Mouse (Mus musculus) spleen, adult 2 months (tissue): Measurements from ENCODE around the gene Tex14.
"Not testable (repeated sequence)": the region's sequence is repeated elsewhere in the genome, so short reads cannot be mapped to it uniquely, and the experiment has no call there.

Source experiments
- CTCF ChIP-seq: fragments of 200-500 bp; IDR thresholded peaks from 2 replicates; pipeline ENCODE4 v1.5.1; 2011; ENCODE audit warnings: mild to moderate bottlenecking, inconsistent platforms; ENCODE audit not compliant: insufficient read depth, insufficient read length, insufficient replicate concordance; ENCODE audit errors: extremely low read depth
- POLR2A ChIP-seq: fragments of 200-500 bp; IDR thresholded peaks from 2 replicates; pipeline ENCODE4 v1.6.1; 2011; ENCODE audit warnings: low read depth, low read length, inconsistent platforms

DNA sequence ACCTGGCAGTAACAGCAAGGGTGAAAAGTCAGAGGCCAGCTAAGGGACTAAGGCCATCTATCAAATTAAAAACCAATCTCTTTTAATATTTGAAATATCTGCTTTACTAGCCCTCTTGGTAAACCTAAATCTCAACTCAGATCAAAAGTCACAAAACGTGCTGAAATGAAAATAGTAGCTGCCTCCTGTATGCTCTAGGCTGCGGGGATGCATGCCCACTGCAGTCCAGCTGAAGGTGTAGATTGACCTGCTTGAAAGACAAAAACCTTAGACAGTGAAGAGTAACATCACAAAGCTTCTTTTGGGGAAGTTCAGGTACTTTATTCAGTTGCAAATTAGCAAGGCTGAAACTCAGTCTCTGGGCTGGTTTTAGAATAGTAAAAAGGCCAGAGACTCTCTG lies 74.3 kb downstream of the Tex14 start:
- not testable (repeated sequence) for TF ChIP-seq POLR2A, CTCF
